Mouse (Mus musculus) liver, embryonic 15.5 days (tissue): ENCODE measurements around the gene Rere. TPM values are rescaled to one million over a fixed set of nuclear protein-coding genes. Genes with fewer than 3 reads are reported as not detected.
A peak's percentile ranks its signal among the peaks of the same experiment; 100 is the strongest.

Experiments used
- ATAC-seq: fragments of 200-750 bp; cut with Nextera tagmentation; 2 replicates; pipeline ENCODE4 v1.8.0; 2017; ENCODE audit warnings: moderate number of reproducible peaks, mild to moderate bottlenecking, moderate library complexity; ENCODE audit not compliant: insufficient read depth
- H3K27ac ChIP-seq: fragments of 300-500 bp; sonication (generic); replicated peaks from 2 replicates; pipeline ENCODE4 v1.5.1; 2015; ENCODE audit warnings: mild to moderate bottlenecking, inconsistent platforms
- H3K27me3 ChIP-seq: fragments of 300-500 bp; sonication (generic); 2 replicates; pipeline ENCODE4 v1.6.1; 2015; ENCODE audit warnings: mild to moderate bottlenecking, inconsistent platforms
- H3K36me3 ChIP-seq: fragments of 300-500 bp; sonication (generic); replicated peaks from 2 replicates; pipeline ENCODE4 v1.6.1; 2015; ENCODE audit warnings: moderate library complexity, mild to moderate bottlenecking, inconsistent platforms
- H3K4me1 ChIP-seq: fragments of 300-500 bp; sonication (generic); replicated peaks from 2 replicates; pipeline ENCODE4 v1.6.1; 2015; ENCODE audit warnings: inconsistent platforms
- H3K4me2 ChIP-seq: fragments of 300-500 bp; sonication (generic); 2 replicates; pipeline ENCODE4 v1.6.1; 2015; ENCODE audit warnings: moderate library complexity, mild to moderate bottlenecking, inconsistent platforms
- H3K4me3 ChIP-seq: fragments of 300-500 bp; sonication (generic); replicated peaks from 2 replicates; pipeline ENCODE4 v1.5.1; 2015; ENCODE audit warnings: mild to moderate bottlenecking, inconsistent platforms
- H3K9ac ChIP-seq: fragments of 300-500 bp; sonication (generic); 2 replicates; pipeline ENCODE4 v1.6.1; 2015; ENCODE audit warnings: moderate library complexity, mild to moderate bottlenecking, inconsistent platforms
- H3K9me3 ChIP-seq: fragments of 300-500 bp; sonication (generic); replicated peaks from 2 replicates; pipeline ENCODE4 v1.6.1; 2016; ENCODE audit warnings: inconsistent platforms
- whole genome bisulfite sequencing: fragments of 180-500 bp; shearing (Covaris S2); methylation state at CpG from one replicate; pipeline ENCODE4 v1.1.7; 2015; ENCODE audit warnings: mixed read lengths; ENCODE audit not compliant: insufficient replicate concordance; 5-methylcytosine and 5-hydroxymethylcytosine counted together
- polyA plus RNA-seq: library from polyadenylated mRNA; unstranded; fragments of >200 nt; fragmentation: Nextera tagmentation; extraction: Ambion mirVana; gene quantifications from 2 replicates; pipeline ENCODE4 v1.2.1, GENCODE M21; 2015

The Rere gene
- polyA plus RNA-seq, 1 experiment from 2014 or later = 5.3 TPM

DNA sequence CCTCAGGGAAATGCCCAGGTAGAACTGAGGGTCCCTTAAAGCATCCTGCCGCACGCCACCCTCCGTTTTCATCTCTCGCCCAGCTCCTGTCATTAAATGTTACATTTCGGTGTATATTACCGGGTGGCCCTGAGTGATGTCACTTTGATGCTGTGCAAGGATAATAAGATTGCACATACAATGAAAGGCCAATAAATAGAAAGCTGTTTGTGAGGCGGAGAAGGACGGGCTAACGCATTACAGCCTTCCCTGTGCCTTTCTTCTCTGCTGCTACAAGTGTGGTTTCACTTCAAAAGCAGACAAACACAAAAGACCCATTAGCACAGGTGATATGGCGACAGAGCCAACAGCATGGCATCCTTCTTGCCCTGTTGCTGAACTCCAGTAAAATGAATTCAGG lies 320.0 kb downstream of the Rere start:
- Histone ChIP-seq H3K4me3 (no peak overlapping the region), H3K36me3 (no peaks in the 10 kb centered on the region), H3K4me2 (no peak overlapping the region), H3K9me3 (no peaks in the 10 kb centered on the region), H3K4me1 (peaks cover 29% of the 10 kb centered on the region), H3K27ac (no peak overlapping the region), H3K27me3 (no peaks in the 10 kb centered on the region), H3K9ac (no peak overlapping the region)
- 84% methylated on average over 10 of the region's 10 CpGs for WGBS
- no peak for ATAC-seq

DNA sequence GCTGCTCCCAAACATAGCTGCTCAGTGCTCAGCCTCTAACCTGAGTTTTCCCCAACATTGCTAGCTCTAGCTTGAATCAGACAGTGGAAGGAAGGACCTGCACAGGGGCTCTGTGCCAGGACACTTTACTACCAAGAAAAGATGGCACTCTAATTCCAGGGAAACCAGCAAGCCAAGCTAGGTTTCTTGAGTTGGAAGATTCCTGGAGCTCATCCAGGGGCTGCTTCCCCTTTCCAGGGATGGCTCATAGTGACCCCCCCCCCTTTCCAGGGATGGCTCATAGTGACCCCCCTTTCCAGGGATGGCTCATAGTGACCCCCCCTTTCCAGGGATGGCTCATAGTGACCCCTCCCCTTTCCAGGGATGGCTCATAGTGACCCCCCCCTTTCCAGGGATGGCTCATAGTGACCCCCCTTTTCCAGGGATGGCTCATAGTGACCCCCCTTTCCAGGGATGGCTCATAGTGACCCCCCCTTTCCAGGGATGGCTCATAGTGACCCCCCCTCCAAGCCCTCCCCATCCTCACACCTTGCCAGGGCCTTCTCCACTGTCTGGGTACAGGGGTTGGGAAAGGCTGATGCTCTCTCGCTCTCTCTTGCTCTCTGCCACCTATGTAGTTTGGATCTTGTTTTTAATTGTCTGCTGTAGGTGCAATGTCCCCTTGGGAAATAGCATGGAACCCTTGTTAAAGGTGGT lies 322.1 kb downstream of the Rere start:
- Histone ChIP-seq H3K36me3 (no peaks in the 10 kb centered on the region), H3K27me3 (no peaks in the 10 kb centered on the region), H3K4me3 (no peak overlapping the region), H3K4me2 (no peak overlapping the region), H3K9me3 (no peaks in the 10 kb centered on the region), H3K4me1 (peaks cover 24% of the 10 kb centered on the region), H3K27ac (no peak overlapping the region), H3K9ac (no peak overlapping the region)
- WGBS = 81% methylated on average over 1 of the region's 1 CpGs
- no peak for ATAC-seq

DNA sequence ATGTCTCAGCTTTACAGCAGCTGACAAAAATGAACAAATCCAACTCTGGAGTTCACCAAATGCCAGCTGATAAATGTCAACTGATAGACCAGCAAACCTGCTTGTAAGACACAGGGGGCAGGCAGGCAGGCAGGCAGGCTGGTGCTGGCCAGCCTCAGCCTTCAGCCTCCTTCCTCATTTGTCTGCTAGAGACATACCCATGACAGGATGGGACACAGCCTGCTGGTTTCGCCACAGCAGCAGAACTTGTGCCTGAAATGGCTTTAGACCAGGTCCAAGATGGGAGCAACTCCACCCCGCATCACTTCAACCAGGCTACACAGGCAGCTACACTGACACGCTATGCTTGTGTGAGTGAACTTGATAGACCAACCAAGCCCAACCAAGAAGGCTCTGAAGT lies 324.4 kb downstream of the Rere start:
- no peak overlapping the region for H3K4me3 ChIP-seq
- no peak for ATAC-seq

GRCm38 (mm10) chr4:150606449-150607161 lies 325.2 kb downstream of the Rere start:
- H3K4me1 ChIP-seq = peaks cover 17% of the 10 kb centered on the region
- 72% methylated on average over 3 of the region's 3 CpGs for WGBS
- H3K27me3 ChIP-seq = no peaks in the 10 kb centered on the region
- H3K9ac ChIP-seq = no peak overlapping the region
- H3K4me3 ChIP-seq = no peak overlapping the region
- ATAC-seq = no peak
- H3K9me3 ChIP-seq = no peaks in the 10 kb centered on the region
- no peak overlapping the region for H3K27ac ChIP-seq
- peaks cover 10% of the 10 kb centered on the region for H3K36me3 ChIP-seq
- no peak overlapping the region for H3K4me2 ChIP-seq

More for the DNA sequence above, 324.4 kb downstream of the Rere start:
- H3K4me1 ChIP-seq = peaks cover 17% of the 10 kb centered on the region
- no peaks in the 10 kb centered on the region for H3K27me3 ChIP-seq
- no peaks in the 10 kb centered on the region for H3K9me3 ChIP-seq
- no peak overlapping the region for H3K4me2 ChIP-seq
- H3K27ac ChIP-seq = no peak overlapping the region
- WGBS = 55% methylated on average over 3 of the region's 3 CpGs
- H3K9ac ChIP-seq = no peak overlapping the region
- H3K36me3 ChIP-seq = peaks cover 3% of the 10 kb centered on the region; the same call in 1 of the 2 replicates

DNA sequence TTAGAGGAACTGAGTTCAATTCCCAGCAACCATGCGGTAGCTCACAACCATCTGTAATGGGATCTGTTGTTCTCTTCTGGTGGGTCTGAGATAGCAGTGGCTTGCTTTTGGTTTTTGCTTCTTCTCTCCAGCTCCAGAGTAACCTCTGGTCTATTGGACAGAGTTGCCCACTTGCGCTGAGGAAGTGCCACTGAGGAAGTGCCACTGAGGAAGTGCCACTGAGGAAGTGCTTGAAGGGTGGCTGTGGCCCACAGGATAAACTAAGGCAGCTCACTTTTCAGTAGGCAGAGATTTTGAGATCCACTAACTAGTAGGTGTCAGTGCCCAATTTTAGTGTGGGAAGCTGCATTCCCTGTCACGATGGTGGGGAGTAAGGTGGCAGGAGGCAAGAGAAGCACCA lies 327.2 kb downstream of the Rere start:
- Histone ChIP-seq H3K27ac (no peak overlapping the region), H3K4me1 (peaks cover 17% of the 10 kb centered on the region), H3K27me3 (no peaks in the 10 kb centered on the region), H3K36me3 (peaks cover 31% of the 10 kb centered on the region), H3K4me3 (no peak overlapping the region), H3K9me3 (no peaks in the 10 kb centered on the region), H3K9ac (no peak overlapping the region), H3K4me2 (no peak overlapping the region)
- WGBS = 81% methylated on average over 3 of the region's 3 CpGs
- 0 out of 2 replicates have a peak, but pooled peaks have one; percentile 20 for ATAC-seq

GRCm38 (mm10) chr4:150613715-150614114 lies 332.3 kb downstream of the Rere start:
- Histone ChIP-seq H3K4me3 (no peak overlapping the region), H3K27ac (no peak overlapping the region), H3K9ac (no peak overlapping the region), H3K36me3 (peaks cover 81% of the 10 kb centered on the region), H3K4me2 (no peak overlapping the region), H3K4me1 (no peaks in the 10 kb centered on the region), H3K9me3 (no peaks in the 10 kb centered on the region), H3K27me3 (no peaks in the 10 kb centered on the region)
- no peak for ATAC-seq
- WGBS = 82% methylated on average over 7 of the region's 7 CpGs

GRCm38 (mm10) chr4:150615251-150616028 lies 334.0 kb downstream of the Rere start:
- no peak overlapping the region for H3K4me3 ChIP-seq
- no peaks in the 10 kb centered on the region for H3K9me3 ChIP-seq
- no peaks in the 10 kb centered on the region for H3K4me1 ChIP-seq
- H3K27ac ChIP-seq = no peak overlapping the region
- no peak overlapping the region for H3K9ac ChIP-seq
- WGBS = 81% methylated on average over 12 of the region's 12 CpGs
- no peak overlapping the region for H3K4me2 ChIP-seq
- no peaks in the 10 kb centered on the region for H3K27me3 ChIP-seq
- H3K36me3 ChIP-seq = peaks cover 96% of the 10 kb centered on the region
- no peak for ATAC-seq

DNA sequence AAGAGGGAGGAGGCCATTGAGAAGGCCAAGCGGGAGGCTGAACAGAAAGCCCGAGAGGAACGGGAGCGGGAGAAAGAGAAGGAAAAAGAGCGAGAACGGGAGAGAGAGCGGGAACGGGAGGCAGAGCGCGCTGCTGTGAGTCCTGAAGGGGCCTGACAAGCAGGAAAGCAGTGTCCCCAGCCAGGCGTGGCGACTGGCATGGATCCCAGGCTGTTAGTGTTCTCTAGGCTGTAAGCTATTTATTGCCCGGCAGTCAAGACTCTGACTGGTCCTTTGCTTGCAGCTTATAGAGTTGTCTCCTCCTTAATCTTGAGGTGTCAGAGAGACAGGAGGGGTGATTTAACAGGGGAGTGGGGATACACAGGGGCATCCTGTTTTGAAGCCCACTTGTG lies 334.6 kb downstream of the Rere start:
- Histone ChIP-seq H3K27ac (no peak overlapping the region), H3K9me3 (no peaks in the 10 kb centered on the region), H3K4me2 (no peak overlapping the region), H3K36me3 (peaks cover 93% of the 10 kb centered on the region), H3K4me1 (no peaks in the 10 kb centered on the region), H3K9ac (no peak overlapping the region), H3K4me3 (no peak overlapping the region), H3K27me3 (no peaks in the 10 kb centered on the region)
- WGBS = 89% methylated on average over 13 of the region's 13 CpGs
- ATAC-seq = no peak

DNA sequence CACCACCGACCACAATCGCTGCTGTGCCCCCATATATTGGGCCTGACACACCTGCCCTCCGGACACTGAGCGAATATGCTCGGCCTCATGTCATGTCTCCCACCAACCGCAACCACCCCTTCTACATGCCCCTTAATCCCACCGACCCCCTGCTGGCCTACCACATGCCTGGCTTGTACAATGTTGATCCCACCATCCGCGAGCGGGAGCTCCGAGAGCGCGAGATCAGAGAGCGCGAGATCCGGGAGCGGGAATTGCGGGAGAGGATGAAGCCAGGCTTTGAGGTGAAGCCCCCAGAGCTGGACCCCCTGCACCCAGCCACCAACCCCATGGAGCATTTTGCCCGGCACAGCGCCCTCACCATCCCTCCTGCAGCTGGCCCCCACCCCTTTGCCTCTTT lies 335.4 kb downstream of the Rere start:
- no peaks in the 10 kb centered on the region for H3K9me3 ChIP-seq
- no peaks in the 10 kb centered on the region for H3K27me3 ChIP-seq
- H3K27ac ChIP-seq = no peak overlapping the region
- no peak overlapping the region for H3K4me2 ChIP-seq
- no peak overlapping the region for H3K9ac ChIP-seq
- H3K36me3 ChIP-seq = peaks cover 88% of the 10 kb centered on the region
- no peak for ATAC-seq
- no peak overlapping the region for H3K4me3 ChIP-seq
- H3K4me1 ChIP-seq = no peaks in the 10 kb centered on the region
- 92% methylated on average over 20 of the region's 20 CpGs for WGBS

DNA sequence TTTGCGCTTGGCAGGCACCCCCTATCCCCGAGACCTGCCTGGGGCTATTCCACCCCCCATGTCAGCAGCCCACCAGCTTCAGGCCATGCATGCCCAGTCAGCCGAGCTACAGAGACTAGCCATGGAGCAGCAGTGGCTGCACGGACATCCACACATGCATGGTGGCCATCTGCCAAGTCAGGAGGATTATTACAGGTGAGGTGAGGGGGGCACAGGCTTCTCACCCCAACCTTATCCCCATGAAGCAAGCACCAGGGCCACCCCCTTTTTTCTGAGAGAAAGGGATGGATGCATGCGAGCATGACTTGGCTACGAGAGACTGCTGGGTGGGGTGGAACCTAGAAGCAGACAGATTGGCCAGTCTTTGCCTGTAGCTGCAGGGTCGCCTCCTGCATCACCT lies 337.6 kb downstream of the Rere start:
- ATAC-seq = no peak

GRCm38 (mm10) chr4:150622641-150623040 lies 341.2 kb downstream of the Rere start:
- H3K36me3 ChIP-seq = peaks cover 38% of the 10 kb centered on the region
- peaks cover 11% of the 10 kb centered on the region; the same call in 1 of the 2 replicates for H3K4me1 ChIP-seq
- ATAC-seq = no peak
- no peak overlapping the region for H3K4me2 ChIP-seq
- no peak overlapping the region for H3K4me3 ChIP-seq
- no peaks in the 10 kb centered on the region for H3K9me3 ChIP-seq
- H3K27me3 ChIP-seq = no peaks in the 10 kb centered on the region
- no peak overlapping the region for H3K9ac ChIP-seq
- WGBS = 83% methylated on average over 13 of the region's 13 CpGs
- H3K27ac ChIP-seq = no peak overlapping the region

More for the DNA sequence above, 337.6 kb downstream of the Rere start:
- no peaks in the 10 kb centered on the region for H3K27me3 ChIP-seq
- peaks cover 74% of the 10 kb centered on the region for H3K36me3 ChIP-seq
- H3K27ac ChIP-seq = no peak overlapping the region
- H3K9ac ChIP-seq = no peak overlapping the region
- H3K4me1 ChIP-seq = no peaks in the 10 kb centered on the region
- H3K4me2 ChIP-seq = no peak overlapping the region
- 72% methylated on average over 7 of the region's 7 CpGs for WGBS
- H3K9me3 ChIP-seq = no peaks in the 10 kb centered on the region
- H3K4me3 ChIP-seq = no peak overlapping the region
